In the genomic region with DNA sequence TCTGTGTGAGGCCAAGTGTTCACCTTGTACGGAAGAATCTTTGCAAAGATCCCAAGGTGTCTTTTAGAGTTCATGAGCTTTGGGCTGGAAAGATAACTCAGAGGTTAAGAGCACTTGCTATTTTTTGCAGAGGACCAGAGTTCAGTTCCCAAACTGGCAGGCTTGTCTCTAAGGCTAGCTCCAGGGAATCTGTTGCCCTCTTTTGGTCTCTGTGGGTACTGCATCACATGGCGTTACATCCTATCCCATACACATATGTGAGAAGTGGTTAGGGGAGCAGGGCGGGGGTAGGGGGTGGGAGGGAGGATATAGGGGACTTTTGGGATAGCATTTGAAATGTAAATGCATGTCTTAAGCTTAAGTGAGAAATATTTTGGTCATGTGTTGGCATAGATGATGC, we compare ENCODE assay signal across 11 mouse cellular contexts.
DNase-seq lines count a peak whose midpoint lies in the region; ATAC-seq and TF ChIP-seq lines count a peak whose summit lies in the region.
"Had no signal": no experiment of that assay in that cellular context is flagged by ENCODE, and none has a peak within 500 bp of the region (broad histone marks: within the 10 kb centered on the region; RNA-seq: fewer than 3 reads in every experiment).

No protein-coding gene starts in this region.

- H3K4me3 ChIP-seq in lung, adult 2 months (replicated peaks; ENCODE audit: extremely low read depth, low read depth, low read length) = no peak overlapping the region
- H3K4me3 ChIP-seq in lung, embryonic 14.5 days (ENCODE audit: low read depth, low read length) = no peak overlapping the region
- H3K4me3 ChIP-seq: heart, embryonic 15.5 days; neural tube, embryonic 12.5 days had no signal

- TF ChIP-seq CTCF in lung, adult 2 months (IDR thresholded peaks at IDR 0.05; ENCODE audit: insufficient read depth, low read length) = peak; percentile 35; the same call in 1 of the 2 replicates
- TF ChIP-seq CTCF in lung, embryonic 14.5 days (IDR thresholded peaks at IDR 0.05; ENCODE audit: low read depth) = peak; percentile 67

- no peak overlapping the region for H3K4me2 ChIP-seq in lung, embryonic 14.5 days
- H3K4me2 ChIP-seq: heart, embryonic 15.5 days; neural tube, embryonic 12.5 days had no signal

- H3K27ac ChIP-seq in lung, embryonic 14.5 days (ENCODE audit: low read depth) = no peak overlapping the region
- H3K27ac ChIP-seq: heart, embryonic 15.5 days; neural tube, embryonic 12.5 days had no signal

- no peak for TF ChIP-seq POLR2A in lung, adult 2 months (IDR thresholded peaks at IDR 0.05; ENCODE audit: borderline replicate concordance, extremely low read depth, low read depth, low read length)

- H3K27me3 ChIP-seq in lung, embryonic 14.5 days (ENCODE audit: insufficient read depth, low read length) = no peaks in the 10 kb centered on the region
- H3K27me3 ChIP-seq: heart, embryonic 15.5 days; neural tube, embryonic 12.5 days had no signal

- DNase-seq in cerebellum, adult 18-20 months = peak; percentile 11
- DNase-seq in cerebellum, adult 8-10 months = no peak
- no peak for DNase-seq in lung, adult 2 months
- DNase-seq in lung, postnatal 4 days = no peak
- peak; percentile 68 for DNase-seq in embryo, embryonic 10 days (ENCODE audit: low spot score)
- DNase-seq in lung, embryonic 14.5 days = peak; percentile 77
- DNase-seq in urinary bladder, postnatal 36 days (ENCODE audit: low spot score in 2 of 2) = no peak
- DNase-seq in gastrocnemius, postnatal 25 days = no peak

- 44% methylated on average over 3 of the region's 3 CpGs for WGBS in lung, adult 2 months
- WGBS in lung, embryonic 14.5 days = 34% methylated on average over 3 of the region's 3 CpGs

- no peaks in the 10 kb centered on the region for H3K36me3 ChIP-seq in lung, embryonic 14.5 days (ENCODE audit: insufficient read depth)
- H3K36me3 ChIP-seq: G1E; heart, embryonic 15.5 days; neural tube, embryonic 12.5 days had no signal

- ATAC-seq in lung, embryonic 14.5 days (ENCODE audit: insufficient read depth) = peak; percentile 68; the same call in 1 of the 2 replicates

- no peaks in the 10 kb centered on the region for H3K9me3 ChIP-seq in lung, embryonic 14.5 days (ENCODE audit: low read depth, low read length)
- H3K9me3 ChIP-seq: heart, embryonic 15.5 days; neural tube, embryonic 12.5 days had no signal

- H3K9ac ChIP-seq in lung, embryonic 14.5 days = no peak overlapping the region
- H3K9ac ChIP-seq: heart, embryonic 15.5 days; neural tube, embryonic 12.5 days had no signal

- H3K4me1 ChIP-seq in lung, adult 2 months (ENCODE audit: control insufficient read depth, insufficient read depth, low read length) = no peaks in the 10 kb centered on the region
- H3K4me1 ChIP-seq in lung, embryonic 14.5 days (ENCODE audit: insufficient read depth) = no peaks in the 10 kb centered on the region
- H3K4me1 ChIP-seq: heart, embryonic 15.5 days; neural tube, embryonic 12.5 days had no signal

Comparison
In these comparisons a context has a peak if more than half of its experiments do, and no peak if none do; other contexts are left out.
1. DNase-seq: peak in cerebellum, adult 18-20 months (2 of 2), embryo, embryonic 10 days (single experiment) and lung, embryonic 14.5 days (single experiment); none in cerebellum, adult 8-10 months (single experiment), lung, adult 2 months (single experiment), lung, postnatal 4 days (0 of 2), urinary bladder, postnatal 36 days (0 of 2) and gastrocnemius, postnatal 25 days (single experiment).